Mouse (Mus musculus) liver (tissue): ENCODE measurements around the gene Ctps.

Source experiments
- DNase-seq: peaks from one replicate; pipeline ENCODE4 v3.0.0-alpha.2; 2020; ENCODE audit warnings: mixed read lengths

The Ctps gene

GRCm38 (mm10) chr4:120570438-120571069, 478 bp upstream of the Ctps start:
- DNase-seq, result no peak

- DNase-seq, result peak; percentile 9
These were observed 1.1 kb downstream of the Ctps start for GRCm38 (mm10) chr4:120569025-120569424.

GRCm38 (mm10) chr4:120568005-120568404, 2.1 kb downstream of the Ctps start:
- no peak for DNase-seq

GRCm38 (mm10) chr4:120565726-120566125, 4.3 kb downstream of the Ctps start:
- no peak for DNase-seq

- DNase-seq, result no peak
These were observed 13.5 kb downstream of the Ctps start for GRCm38 (mm10) chr4:120556592-120556991.

GRCm38 (mm10) chr4:120544896-120545295, 25.2 kb downstream of the Ctps start:
- no peak for DNase-seq

GRCm38 (mm10) chr4:120538664-120539063, 31.4 kb downstream of the Ctps start:
- DNase-seq, result no peak

- no peak for DNase-seq
These were observed 38.1 kb downstream of the Ctps start, which contains the start of gene Slfnl1 for GRCm38 (mm10) chr4:120531986-120532385. Gene Slfnl1, plus strand, starts transcription at chr4:120532231.

- DNase-seq, result no peak
These were observed 41.9 kb downstream of the Ctps start for GRCm38 (mm10) chr4:120528171-120528570.

- DNase-seq, result no peak
These were observed 47.0 kb downstream of the Ctps start for GRCm38 (mm10) chr4:120523092-120523491.

- DNase-seq, result no peak
These were observed 47.7 kb downstream of the Ctps start for GRCm38 (mm10) chr4:120522351-120522750.

GRCm38 (mm10) chr4:120521761-120522160, 48.3 kb downstream of the Ctps start:
- no peak for DNase-seq

GRCm38 (mm10) chr4:120517335-120517734, 52.7 kb downstream of the Ctps start:
- no peak for DNase-seq

- no peak for DNase-seq
These were observed 53.2 kb downstream of the Ctps start for GRCm38 (mm10) chr4:120516907-120517306.

- no peak for DNase-seq
These were observed 53.6 kb downstream of the Ctps start for GRCm38 (mm10) chr4:120516491-120516890.

GRCm38 (mm10) chr4:120514366-120514765, 55.7 kb downstream of the Ctps start:
- no peak for DNase-seq

GRCm38 (mm10) chr4:120511203-120511602, 58.9 kb downstream of the Ctps start:
- no peak for DNase-seq

GRCm38 (mm10) chr4:120506955-120507354, 63.1 kb downstream of the Ctps start:
- no peak for DNase-seq
